Mouse (Mus musculus): ENCODE measurements at regions not wholly inside any gene's neighbourhood (a gene's known extent, or its start where the extent isn't known, plus 50 kb on each side); places are given as distances from the start of the nearest gene placed in this dataset.
"Not testable (repeated sequence)": the region's sequence is repeated elsewhere in the genome, so short reads cannot be mapped to it uniquely, and the experiment has no call there.

DNA sequence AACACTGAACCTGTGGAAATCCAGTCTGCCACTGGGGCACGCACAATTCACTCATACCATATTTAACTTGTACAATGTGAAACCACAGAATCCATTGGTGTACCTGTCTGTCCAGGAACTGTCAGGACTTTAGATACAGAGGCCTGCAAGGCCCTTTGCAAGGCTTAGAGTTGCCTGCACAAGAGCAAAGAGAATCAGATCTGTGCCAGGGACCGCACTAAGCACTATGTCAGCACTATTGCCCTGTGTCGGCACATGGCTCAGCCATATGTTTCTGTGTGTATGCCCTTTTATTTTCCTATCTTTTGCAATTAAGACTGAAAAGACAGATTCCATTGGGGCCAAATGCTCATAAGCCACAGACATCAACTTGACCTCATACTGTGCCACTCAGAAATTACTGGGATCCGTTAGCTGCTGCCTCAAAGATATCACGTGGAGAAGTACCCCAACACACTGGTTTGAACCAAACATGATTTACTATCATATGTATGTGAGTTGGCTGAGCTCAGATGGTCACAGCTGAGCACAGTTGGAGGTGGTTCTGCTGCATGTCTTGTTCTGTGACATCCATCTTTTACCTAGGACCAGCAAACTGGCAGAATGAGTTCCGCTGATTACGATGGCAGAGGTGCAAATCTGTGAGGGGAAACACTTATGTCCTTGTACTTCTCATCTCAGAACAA is 181.7 kb upstream of the Prkcq start:
- DNase-seq (ENCODE audit: low read depth, low spot score) = no peak

DNA sequence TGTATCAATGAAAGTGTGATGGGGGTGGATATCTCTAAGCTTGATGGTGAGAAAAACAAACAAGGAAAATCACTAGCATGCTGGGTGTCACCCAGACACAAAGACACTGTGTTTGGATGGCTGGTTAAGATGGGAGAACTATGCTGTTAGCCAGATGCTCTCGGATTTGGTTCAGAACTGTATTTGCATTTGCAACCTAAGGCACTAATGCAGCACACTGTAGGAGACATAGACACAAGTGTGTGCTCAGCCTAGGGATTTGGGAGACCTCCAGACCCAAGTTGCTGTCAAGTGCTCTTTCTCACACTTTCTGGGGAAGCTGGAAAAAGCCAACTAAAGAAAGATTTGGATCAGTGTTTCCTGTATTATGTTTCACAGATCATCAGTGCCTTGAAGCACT is 173.1 kb upstream of the Prkcq start:
- no peak for DNase-seq (ENCODE audit: low read depth, low spot score)

DNA sequence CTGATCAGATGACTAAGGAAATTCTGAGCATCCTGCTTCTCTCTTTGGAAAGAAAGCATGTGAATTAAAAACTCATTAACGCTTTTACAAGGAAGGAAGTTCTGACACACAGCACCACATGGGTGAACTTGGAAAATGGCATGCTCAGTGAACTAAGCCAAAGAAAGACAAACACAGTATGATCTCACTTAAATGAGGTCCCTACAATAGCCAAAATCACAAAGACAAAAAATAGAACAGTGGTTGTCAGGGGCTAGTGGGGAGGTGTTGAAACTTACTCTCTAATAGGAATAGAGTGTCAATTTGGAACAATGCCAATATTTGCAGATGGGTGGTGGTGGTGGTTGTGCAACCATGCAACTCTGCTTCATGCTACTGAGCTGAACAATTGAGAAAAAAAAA is 172.7 kb upstream of the Prkcq start:
- no peak for DNase-seq (ENCODE audit: low read depth, low spot score)

DNA sequence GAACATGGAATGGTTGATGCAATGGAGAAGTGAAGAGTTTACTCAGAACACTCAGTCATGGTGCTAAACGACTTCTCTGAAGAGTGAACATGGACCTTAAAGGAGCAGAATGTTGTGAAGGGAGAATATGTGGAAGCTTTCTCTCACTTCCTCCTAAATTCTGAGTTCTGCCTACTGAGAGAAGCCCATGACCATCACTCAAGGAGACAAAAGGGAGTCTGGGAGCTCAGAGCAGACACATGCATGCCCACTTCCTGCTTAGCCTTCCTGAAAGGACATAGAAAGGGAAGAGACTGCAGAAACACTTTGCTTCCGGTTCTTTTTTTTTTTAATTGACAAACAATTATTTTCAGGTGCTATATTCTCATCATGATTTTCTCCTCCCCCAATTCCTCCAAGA is 166.1 kb upstream of the Prkcq start:
- DNase-seq (ENCODE audit: low read depth, low spot score) = no peak

DNA sequence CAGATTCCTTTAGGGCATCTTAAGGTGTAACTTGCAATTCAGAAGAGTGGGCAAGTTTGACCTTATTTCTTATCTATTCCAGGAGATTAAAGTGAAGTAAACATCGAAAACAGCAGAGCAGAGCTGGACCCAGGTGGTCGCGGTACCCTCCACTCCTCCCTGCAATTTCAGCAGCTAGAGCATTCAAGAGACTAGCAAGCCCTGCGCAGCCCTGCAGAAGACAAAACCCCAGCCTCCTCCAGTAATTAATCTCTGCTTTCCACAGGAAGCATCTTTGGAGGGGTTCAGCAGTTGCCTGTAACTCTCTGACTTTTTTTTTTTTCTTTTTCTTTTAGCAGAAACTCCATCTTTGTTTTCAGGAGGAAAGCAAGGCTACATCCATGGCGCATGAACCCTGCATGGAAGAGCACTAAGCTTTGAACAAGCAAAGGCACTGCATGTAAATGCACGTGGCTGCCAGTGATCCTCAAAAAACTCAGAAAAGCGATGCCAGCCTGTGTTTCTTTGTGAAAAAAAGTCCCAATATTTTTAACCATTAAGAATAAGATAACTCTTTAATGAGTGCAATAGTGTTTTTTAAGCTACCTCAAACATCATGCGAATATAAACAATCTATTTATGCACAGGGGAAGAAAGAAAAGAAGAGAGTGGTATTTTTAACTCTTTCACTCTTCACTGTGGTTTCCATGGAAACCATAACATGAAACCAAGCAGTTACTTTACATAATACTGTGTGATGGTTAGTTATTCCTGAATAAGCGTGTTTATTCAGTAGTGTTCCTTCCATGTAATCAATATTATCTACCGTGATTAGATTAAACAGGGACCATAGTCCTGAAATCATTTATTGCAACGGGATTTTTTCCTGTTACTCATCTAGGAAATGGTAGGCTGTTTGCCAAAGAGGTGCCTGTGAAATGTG is 160.6 kb upstream of the Prkcq start:
- no peak for DNase-seq (ENCODE audit: low read depth, low spot score)

DNA sequence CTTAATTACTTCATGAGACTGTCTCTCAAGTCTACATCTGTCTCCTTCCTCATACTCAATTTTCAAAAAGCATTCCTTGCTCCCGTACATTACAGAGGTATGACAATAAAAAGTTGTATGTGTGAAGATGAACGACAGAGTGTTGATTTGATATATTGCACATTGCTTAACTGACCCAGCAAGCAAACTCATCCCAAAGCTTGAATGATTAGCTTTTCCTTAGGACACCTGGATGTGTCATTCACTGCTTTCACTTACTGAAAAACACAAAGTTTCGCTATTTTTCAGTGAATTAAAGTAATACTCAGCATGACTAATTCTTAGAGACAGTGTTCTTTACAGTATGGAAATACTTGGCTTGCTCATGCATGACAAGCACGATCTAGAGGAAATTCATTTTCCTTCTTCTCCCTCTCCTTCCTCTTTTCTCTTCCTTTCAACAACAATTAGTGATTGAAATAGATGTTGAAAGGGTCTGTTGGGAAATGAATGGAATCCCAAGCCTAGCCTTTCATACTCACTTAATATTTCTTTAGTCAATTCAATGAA is 159.5 kb upstream of the Prkcq start:
- DNase-seq (ENCODE audit: low read depth, low spot score) = no peak

DNA sequence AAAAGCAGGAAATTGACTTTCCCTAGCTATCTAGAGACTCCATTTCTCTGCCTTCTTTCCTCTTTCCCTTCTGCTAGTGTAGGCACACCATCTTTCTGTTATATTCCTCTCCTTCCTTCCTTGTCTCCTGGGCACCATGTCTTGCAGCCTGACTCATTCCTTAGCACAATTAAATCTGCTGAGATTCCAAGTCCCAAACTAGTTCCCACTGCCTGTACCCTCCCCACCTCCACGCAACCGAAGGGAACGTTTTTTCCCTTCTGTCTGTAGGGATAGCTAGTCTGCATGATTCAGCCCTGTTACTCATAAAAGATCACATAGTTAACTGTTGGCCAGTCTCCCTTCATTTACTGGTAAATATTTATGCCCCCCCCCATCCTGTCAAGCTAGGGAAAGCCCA is 158.8 kb upstream of the Prkcq start:
- DNase-seq (ENCODE audit: low read depth, low spot score) = no peak

DNA sequence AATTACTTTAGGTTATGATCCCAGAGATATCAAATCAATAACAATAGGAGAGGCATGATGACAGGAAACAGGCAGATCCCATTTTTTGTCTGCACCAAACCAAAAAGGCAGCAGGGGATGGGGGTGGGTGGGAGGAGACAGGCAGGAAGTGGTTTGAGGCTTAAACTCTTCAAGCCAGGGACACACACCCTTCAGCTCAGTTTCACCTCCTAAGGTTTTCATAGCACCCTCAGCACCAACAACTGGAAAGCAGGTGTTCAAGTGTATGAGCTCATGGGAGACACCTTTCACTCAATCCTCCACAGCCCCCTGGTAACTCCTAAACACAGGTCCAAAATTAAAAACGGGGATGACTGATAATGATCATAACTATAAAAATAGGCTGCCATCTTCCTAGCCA is 155.5 kb upstream of the Prkcq start:
- no peak for DNase-seq (ENCODE audit: low read depth, low spot score)

DNA sequence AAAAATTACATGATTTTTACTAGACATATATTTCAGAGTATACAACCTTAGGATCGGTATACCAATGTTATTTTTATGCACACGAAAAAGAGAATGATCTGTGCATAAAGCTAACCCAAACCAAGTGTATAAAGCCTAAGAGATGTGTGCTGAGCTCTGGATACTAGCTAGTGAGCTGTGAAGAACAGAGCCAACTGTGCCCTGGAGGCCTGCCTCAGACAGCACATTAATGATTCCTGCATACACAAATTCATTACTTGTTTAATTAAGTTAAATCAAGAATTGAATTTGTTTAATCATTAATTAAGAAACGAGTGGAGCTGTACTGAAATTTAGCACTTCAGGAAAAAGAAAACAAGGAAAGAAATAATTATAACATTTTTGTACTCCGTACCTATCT is 139.0 kb upstream of the Prkcq start:
- no peak for DNase-seq (ENCODE audit: low read depth, low spot score)

DNA sequence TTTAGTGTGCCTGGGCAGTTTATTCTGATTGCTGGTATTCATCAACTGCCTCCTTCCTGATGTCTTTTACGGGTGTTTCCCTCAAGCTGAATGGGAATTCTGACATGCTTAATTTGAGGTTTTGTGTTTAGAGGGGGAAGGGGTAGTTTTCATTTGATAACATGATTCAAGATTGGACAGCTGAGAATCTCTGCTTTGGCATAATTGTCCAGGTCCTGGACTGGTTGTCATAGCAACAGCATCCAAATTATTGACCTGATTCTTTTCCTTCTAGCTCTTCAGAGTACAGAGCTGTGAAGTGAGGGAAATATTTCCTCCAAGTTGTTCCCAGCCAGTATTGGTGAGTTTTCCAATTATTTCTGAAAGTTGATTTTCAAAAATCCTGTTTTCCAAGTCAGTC is 137.7 kb upstream of the Prkcq start:
- no peak for DNase-seq (ENCODE audit: low read depth, low spot score)

DNA sequence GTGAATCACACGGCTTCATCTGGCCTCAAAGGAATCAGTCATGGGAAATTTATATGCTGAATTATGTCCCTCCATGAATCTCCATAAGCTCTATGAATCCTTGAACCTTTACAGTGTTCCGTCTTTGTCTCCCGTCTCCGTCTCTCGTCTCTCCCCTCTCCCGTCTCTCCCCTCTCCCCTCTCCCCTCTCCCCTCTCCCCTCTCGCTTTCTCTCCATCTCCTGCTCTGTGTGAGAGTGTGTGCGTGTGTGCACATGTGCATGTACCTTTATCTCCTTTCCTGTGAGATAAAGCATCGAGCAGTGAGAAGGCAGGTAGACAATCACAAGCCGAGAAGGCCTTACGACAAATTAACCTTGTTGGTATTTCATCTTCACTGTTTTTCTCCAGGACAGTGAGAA is 134.6 kb upstream of the Prkcq start:
- DNase-seq (ENCODE audit: low read depth, low spot score) = no peak

DNA sequence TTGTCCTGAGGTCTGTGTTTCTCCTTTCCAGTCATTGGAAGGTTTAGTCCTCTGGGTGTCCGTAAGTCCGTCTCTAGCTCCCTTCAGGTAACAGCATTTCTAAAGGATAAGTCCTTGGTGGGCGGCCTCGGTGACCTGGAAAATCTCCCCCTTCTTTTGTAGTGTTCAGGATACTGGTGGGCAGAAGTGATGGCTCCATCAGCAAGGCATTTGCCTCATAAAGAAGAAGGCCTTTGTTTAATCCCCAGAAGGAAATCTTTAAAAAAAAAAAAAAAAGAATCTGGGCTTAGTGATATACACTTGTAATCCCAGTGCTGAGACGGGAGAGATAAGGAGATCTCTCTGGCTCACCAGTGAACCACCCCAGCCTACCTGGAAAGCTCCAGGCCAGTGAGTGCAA is 133.5 kb upstream of the Prkcq start:
- DNase-seq (ENCODE audit: low read depth, low spot score) = no peak

DNA sequence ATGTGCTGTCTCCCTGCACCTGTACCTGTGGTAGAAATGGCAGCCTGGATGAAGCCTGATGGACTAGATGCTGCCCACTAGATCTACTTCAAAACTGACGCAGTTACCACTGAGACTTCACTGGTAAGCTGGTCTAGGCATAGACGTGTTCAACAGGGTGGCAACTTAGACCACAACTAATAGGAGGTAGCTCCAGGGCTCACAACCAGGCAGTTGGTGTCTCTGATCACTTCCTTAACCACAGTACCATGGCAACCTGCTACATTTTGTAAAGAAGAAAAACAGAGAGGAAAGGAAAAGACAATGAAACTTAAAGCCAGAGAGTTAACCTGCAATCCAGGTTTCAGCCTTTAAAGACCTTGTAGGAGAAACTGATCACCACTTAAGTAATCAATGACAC is 131.9 kb upstream of the Prkcq start:
- DNase-seq (ENCODE audit: low read depth, low spot score) = no peak

DNA sequence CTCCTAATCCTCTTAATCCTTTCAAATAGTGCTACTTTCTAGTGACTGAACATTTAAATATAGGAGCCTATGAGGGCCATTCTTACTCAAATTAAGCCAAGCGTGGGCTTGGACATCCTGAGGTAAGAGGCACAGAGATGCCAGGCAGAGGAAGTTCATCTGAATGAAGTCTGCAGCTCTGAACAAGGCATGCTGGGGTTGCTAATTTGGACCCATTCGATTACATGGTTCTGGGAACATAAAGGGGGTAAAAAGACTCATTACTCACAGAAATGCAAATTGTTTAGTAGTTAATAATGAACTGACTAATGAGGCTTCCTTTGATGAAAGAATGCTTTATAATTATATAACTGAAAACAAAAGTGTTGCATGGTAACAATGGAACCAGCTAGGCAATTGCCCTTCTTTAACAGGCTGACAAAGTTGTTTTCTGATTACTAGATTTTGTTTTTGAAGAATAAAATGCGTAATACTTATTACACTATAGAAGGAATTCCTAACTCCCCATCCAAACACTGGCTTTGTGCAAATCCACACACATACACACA is 127.1 kb upstream of the Prkcq start:
- no peak for DNase-seq (ENCODE audit: low read depth, low spot score)

DNA sequence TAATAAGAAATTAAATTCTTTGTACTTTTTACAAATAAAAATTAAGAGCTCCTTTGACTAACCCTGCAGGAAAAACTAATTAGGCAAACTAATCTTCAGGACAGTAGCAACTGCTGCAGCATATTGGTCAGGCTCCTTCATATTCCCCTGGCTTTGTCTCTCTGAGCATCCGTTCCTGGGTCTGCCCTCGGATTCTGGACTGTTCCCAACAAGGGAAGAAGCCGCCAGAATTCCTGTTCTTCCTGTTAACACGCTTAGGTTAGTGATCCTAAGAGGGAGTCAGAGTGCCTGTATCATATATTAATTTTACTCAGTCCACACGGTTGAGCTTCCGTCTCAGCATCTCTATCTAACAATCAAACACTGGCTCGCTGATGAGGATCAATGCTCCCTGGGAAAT is 120.3 kb upstream of the Prkcq start:
- no peak for DNase-seq (ENCODE audit: low read depth, low spot score)

DNA sequence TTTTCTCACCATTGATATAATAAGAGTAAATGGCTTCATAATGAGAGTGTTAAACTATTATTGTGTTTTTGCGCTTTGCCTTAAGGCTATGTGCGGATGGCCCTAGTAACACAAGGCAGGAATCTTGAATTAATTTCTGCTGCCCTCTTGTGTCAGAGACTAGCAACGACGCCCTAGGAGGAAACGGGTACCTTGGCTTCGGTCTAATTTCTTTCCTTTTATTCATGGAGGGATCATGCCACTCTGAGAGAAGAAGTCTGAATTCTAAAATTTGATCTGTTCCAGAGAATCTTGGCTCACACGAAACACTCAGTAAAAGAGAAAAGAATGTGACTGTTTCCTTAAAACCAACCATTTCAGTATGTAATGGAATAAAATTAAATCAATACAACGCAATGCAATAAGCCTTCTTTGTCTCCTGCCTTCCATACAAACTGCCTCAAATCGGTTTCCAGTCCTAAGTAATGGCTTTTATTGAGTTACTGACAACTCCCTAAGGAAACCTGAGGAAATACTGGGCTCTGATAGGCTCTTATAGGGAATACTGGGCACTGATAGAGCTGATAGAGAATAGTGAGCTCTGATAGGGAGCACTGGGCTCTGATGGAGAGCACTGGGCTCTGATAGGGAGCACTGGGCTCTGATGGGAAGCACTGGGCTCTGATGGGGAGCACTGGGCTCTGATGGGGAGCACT is 112.0 kb upstream of the Prkcq start:
- peak; percentile 47 for DNase-seq (ENCODE audit: low read depth, low spot score)

DNA sequence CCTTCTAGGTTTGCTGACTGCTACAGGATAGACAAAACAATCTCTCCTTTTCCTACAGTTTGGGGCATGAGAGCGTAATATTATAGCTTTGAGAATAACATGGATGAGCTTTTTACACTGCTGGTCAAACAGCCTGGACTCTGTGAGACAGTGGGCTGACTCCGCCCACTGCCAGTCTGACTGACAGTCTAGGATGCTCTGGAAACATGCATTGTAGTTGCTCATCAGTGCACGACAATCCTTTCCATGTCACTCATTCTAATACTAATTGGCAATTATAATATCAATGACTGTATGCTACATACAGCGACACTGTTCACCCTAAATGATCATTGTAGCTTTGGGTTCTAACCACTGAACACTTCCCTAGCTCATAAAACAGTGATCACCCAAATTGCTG is 104.5 kb upstream of the Prkcq start:
- DNase-seq (ENCODE audit: low read depth, low spot score) = no peak

DNA sequence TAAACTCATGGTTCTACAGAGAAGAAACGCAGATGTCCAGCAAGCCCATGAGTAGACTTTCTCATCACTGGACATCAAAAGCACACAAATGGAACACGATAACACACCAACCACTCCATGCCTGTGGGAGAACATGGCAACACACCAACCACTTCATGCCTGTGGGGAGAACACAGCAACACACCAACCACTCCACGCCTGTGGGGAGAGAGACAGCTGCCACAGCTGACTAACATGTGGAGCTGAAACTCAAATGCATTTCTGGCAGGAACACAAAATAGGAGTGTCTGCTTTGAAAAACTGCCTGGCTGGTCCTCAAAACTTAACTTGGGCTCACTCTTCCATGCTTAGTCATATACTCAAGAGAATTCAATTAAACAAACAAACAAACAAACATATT is 88.4 kb upstream of the Prkcq start:
- DNase-seq (ENCODE audit: low read depth, low spot score) = no peak

DNA sequence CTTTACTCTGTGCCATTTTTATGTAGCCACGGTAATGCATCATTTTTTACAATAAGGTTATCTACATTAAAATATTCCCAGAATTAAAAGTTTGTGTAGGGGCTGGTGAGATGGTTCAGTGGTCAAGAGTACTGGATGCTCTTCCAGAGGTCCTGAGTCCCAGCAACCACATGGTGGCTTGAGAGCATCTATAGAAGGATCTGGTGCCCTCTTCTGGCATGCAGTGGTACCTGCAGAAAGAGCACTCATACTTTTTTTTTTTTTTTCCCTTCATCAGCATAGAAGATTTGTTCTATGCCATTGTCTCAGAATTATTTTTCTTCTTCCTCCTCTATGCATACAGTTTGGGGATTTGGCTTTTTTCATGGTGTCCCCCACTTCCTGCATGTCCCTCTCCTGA is 84.9 kb upstream of the Prkcq start:
- DNase-seq (ENCODE audit: low read depth, low spot score) = peak; percentile 19

DNA sequence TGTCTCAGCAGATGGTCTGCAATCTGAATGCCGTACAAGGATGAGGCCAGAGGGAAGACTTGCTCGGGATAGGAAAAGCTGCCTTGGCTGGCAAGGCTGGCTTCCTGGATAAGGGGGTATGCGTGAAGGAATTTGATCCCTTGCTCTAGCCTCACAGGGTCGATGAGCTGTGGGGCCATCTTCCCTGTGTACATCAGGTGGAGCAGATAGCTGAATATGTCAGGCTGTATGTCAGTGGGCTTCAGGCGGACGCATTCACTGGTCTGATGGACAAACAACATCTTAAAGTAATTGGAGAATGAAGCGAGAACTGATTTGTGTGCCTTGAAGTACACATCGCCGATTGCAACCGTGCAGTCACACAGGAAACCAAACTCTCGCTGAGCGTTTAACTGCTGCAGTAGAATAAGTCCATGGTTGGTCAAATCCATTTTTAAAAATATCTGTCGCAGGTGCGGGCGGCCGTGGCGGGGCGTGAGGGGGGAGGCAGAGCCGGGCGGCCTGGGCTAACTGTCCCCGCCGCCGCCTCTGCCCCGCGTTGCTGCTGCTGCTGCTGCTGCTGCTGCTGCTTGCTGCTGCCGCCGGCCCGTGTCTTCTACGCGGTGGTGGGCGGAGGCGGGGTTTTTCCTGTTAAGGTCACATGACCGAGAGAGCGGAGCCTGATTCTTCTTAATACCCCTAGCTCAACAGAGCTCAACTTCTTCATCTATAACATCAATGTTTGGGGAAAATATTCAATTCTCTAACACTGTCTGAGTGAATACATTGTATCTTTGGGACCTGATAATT is 71.9 kb upstream of the Prkcq start:
- not testable (repeated sequence) for DNase-seq (ENCODE audit: low read depth, low spot score)

DNA sequence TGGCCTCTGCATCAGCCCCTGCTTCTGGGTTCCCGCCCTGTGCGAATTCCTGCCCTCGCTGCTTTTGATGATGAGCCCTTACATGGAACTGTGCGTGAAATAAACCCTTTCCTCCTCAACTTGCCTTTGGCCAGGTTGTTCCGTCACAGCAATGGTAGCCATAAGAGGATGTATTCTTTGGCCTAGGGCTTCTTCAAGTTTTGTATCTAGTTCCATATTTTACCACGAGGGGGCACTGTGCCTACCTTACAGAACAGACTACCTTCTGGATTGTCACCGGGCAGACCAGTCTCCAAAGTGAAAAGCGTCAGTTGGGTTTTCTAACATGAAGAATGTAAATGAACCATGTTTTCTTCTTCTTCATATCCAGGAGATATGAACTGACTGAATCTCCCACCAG is 58.7 kb upstream of the Prkcq start:
- DNase-seq (ENCODE audit: low read depth, low spot score) = peak; percentile 61
